Mouse (Mus musculus): Measurements from ENCODE around the gene Bod1l.

Bod1l gene

GRCm38 (mm10) chr5:41820530-41820929 is 23.6 kb downstream of the Bod1l start:
- no peak for TF ChIP-seq GATA4 (IDR thresholded peaks at IDR 0.05; ENCODE audit: insufficient replicate concordance, low read length)

- TF ChIP-seq GATA4 (IDR thresholded peaks at IDR 0.05; ENCODE audit: insufficient replicate concordance, low read length) = no peak
Measured at GRCm38 (mm10) chr5:41812516-41812915, 31.6 kb downstream of the Bod1l start.

GRCm38 (mm10) chr5:41811279-41811678 is 32.8 kb downstream of the Bod1l start:
- TF ChIP-seq GATA4 (IDR thresholded peaks at IDR 0.05; ENCODE audit: insufficient replicate concordance, low read length) = no peak

- no peak for TF ChIP-seq GATA4 (IDR thresholded peaks at IDR 0.05; ENCODE audit: insufficient replicate concordance, low read length)
Measured at GRCm38 (mm10) chr5:41807383-41807782, 36.7 kb downstream of the Bod1l start.

GRCm38 (mm10) chr5:41806176-41806575 is 37.9 kb downstream of the Bod1l start:
- no peak for TF ChIP-seq GATA4 (IDR thresholded peaks at IDR 0.05; ENCODE audit: insufficient replicate concordance, low read length)

DNA sequence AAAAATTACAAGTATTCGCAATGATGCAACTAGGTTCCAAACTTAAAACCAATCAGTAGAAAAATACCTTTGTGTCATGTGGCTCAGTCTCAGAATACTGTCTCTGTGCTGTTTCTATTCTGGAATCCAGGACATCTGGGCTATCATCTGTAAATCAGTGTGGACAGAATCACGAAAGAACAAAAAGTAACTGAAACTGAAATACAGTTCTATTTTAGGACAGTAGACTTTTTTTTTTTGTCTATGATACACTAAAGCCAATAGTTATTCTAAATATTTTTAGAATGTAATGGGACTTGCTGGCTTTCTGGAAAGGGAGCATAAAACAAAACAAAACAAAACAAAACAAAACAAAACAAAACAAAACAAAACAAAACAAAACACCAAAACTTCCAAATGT is 39.0 kb downstream of the Bod1l start:
- no peak for TF ChIP-seq GATA4 (IDR thresholded peaks at IDR 0.05; ENCODE audit: insufficient replicate concordance, low read length)

DNA sequence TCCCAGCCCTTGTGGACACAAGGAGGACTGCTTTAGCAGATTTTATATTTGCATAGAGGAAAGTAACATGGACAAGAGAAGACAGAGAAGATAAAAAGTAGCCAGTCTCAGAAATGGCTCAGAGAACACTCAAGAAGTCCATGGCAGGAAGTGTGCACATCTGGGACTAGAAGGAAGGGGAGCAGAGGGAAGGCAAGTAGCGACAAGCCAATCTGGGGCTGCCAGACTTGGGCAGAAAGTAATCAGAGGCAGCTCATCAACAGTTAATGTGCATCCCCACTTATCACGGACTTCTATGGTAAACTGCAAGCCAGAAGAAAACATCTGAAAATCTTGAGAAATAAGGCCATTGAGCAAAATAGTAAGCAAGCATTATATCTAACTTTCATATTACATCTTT is 39.5 kb downstream of the Bod1l start:
- no peak for TF ChIP-seq GATA4 (IDR thresholded peaks at IDR 0.05; ENCODE audit: insufficient replicate concordance, low read length)

- no peak for TF ChIP-seq GATA4 (IDR thresholded peaks at IDR 0.05; ENCODE audit: insufficient replicate concordance, low read length)
Measured at GRCm38 (mm10) chr5:41801622-41802021, 42.5 kb downstream of the Bod1l start.

DNA sequence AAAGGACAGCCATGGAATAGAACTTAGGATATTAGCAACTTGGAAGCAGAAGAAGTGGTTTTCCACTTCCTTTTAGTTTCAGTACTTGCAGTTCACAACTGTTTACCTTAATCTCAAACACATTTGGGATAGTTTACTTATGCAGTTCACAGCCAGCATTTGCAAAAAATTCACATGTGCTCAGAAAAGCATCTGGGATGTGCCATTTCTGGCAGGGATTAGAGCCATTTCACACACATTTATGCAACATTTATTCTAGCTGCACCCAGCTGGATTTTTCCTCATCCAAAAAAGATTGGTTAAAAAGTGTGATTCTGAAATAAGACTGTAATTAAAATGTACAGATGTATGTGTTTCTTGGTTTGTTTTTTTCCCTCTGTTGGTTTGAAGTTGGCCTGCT is 49.7 kb downstream of the Bod1l start:
- no peak for TF ChIP-seq GATA4 (IDR thresholded peaks at IDR 0.05; ENCODE audit: insufficient replicate concordance, low read length)

DNA sequence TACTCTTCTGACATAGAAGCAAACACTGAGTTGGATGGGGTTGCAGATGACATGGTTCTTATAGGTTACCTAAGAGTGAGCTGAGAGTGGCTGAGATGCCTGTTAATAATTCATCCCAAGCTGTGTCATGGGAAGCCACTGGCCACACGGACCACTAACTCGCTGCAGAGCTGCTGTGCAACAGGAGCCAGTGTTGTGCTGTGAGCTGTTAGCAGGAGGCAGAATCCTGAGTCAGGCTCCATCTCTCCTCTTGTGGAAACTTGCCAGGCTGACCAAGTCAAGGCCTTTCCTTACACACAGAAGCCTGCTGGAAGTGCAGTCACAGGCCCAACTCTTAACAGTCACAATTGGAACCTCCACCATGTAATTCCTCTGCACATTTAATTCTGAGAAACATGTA is 53.6 kb downstream of the Bod1l start:
- TF ChIP-seq GATA4 (IDR thresholded peaks at IDR 0.05; ENCODE audit: insufficient replicate concordance, low read length) = no peak

- no peak for TF ChIP-seq GATA4 (IDR thresholded peaks at IDR 0.05; ENCODE audit: insufficient replicate concordance, low read length)
Measured at GRCm38 (mm10) chr5:41788877-41789276, 55.2 kb downstream of the Bod1l start.

GRCm38 (mm10) chr5:41781890-41782289 is 62.2 kb downstream of the Bod1l start:
- no peak for TF ChIP-seq GATA4 (IDR thresholded peaks at IDR 0.05; ENCODE audit: insufficient replicate concordance, low read length)

DNA sequence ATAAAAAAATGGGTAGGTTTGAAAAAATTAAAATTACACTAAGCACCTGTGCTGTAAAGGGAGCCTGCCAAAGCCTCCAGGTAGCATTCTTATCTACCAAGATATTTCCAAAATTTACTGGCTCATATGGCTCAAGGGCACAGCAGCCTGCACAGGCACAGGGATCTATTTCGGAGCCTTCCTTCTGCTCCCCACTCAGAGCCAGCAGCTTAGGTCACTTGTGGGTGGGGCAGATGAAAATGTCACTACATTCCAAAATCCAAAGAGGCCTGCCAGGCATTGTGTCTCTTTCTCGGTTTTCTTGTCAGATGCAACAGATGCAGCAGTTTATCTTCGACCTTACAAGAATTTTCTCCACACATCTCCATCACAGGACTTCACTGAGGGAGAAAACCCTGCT is 64.1 kb downstream of the Bod1l start:
- TF ChIP-seq GATA4 (IDR thresholded peaks at IDR 0.05; ENCODE audit: insufficient replicate concordance, low read length) = no peak

DNA sequence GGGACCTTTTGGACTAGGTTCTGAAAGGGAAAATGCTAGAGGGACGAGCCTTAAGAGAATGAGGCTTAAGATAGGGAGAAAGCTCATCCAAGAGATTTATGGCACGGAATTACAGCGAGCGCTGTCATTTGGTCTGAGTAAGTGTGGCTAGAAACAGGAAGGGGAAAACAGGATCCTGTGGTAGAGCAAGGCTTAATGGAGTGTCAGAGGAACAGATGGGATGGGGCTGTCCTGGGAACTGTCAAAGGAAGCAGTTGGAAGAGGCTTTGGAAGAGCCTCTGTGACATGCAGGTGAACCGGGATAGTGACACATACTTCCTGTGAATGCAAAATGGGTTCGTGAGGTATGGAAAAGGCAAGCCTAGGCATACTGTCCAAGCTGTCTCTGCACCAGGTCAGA is 68.4 kb downstream of the Bod1l start:
- TF ChIP-seq GATA4 (IDR thresholded peaks at IDR 0.05; ENCODE audit: insufficient replicate concordance, low read length) = no peak

GRCm38 (mm10) chr5:41775273-41775672 is 68.8 kb downstream of the Bod1l start:
- TF ChIP-seq GATA4 (IDR thresholded peaks at IDR 0.05; ENCODE audit: insufficient replicate concordance, low read length) = no peak

- no peak for TF ChIP-seq GATA4 (IDR thresholded peaks at IDR 0.05; ENCODE audit: insufficient replicate concordance, low read length)
Measured at GRCm38 (mm10) chr5:41768382-41769040, 75.6 kb downstream of the Bod1l start.

All from liver, adult (tissue).